Mouse (Mus musculus): Measurements from ENCODE around the gene Zfp426. TPM values are rescaled to one million over a fixed set of nuclear protein-coding genes. Genes with fewer than 3 reads are reported as not detected.

Gene Zfp426
- polyA plus RNA-seq, 1 experiment from 2014 or later: 29.9 TPM

DNA sequence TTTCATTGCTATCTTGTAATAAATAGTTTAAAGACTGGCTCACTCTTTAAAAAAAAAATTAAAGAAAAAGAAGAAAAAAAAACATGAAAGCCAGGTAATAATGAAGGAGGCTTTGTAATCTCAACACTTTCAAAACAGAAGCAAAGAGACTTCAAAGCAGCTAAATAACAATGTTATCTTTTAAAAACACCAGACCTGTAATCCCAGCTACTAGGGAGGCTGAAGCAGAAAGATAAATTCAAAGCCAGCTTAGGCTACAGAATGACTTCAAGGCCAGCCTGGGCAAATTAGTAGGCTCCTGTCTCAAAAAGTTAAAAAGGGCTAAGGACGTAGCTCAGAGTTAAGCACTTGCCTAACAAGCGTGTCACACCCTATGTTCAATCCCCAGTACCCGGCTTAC, 17.1 kb upstream of the Zfp426 start:
- ATAC-seq (ENCODE audit: low FRiP score): no peak
- Histone ChIP-seq H3K4me1 (replicated peaks) (peaks cover 25% of the 10 kb centered on the region), H3K27me3 (no peaks in the 10 kb centered on the region), H3K27ac (no peak overlapping the region), H3K4me3 (no peak overlapping the region), H3K9me3 (no peaks in the 10 kb centered on the region), H3K4me2 (no peak overlapping the region), H3K36me3 (peaks cover 60% of the 10 kb centered on the region), H3K9ac (no peak overlapping the region)
- 87% methylated on average over 3 of the region's 3 CpGs for WGBS

DNA sequence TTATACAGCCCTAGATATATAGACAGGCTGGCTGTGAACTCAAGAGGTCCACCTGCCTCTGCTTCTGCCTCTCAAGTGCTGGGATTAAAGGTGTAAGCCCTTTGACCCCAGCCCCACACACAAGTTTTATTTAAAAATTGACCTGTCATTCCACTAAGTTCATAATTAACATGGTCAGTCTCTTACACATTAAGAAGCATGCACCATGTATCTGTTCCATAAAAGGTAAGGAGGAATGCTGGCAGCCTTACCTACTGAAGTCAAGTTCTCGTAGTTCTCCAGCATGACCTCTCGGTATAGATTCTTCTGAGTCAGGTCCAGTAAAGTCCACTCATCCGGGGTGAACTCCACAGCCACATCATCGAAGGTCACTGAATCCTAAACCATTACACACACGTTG, 12.3 kb upstream of the Zfp426 start:
- no peaks in the 10 kb centered on the region for H3K27me3 ChIP-seq
- H3K4me3 ChIP-seq: no peak overlapping the region
- no peak overlapping the region for H3K4me2 ChIP-seq
- H3K4me1 ChIP-seq (replicated peaks): no peaks in the 10 kb centered on the region
- WGBS: 88% methylated on average over 5 of the region's 5 CpGs
- no peak overlapping the region for H3K9ac ChIP-seq
- ATAC-seq (ENCODE audit: low FRiP score): no peak
- peaks cover 77% of the 10 kb centered on the region for H3K36me3 ChIP-seq
- no peak overlapping the region for H3K27ac ChIP-seq
- no peaks in the 10 kb centered on the region for H3K9me3 ChIP-seq

DNA sequence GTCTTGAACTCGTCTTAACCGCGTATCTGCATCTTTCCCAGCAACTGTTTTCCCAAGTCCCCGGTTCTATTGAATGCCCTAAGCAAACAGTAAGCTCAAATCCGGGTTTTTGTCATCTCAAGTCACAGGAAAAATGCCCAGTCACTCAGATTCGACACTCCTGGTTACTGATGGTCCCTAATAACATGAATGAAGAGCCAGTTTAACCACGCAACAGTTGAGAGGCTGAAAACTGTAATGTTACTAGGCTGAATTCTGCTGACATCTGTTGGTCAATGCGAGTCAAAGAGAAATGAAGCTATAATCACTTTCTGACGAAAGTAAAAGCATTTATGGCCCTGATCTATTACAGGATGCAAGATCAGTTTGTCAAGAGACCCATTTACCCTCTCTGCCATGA, 735 bp upstream of the Zfp426 start:
- Histone ChIP-seq H3K4me2 (peak overlapping the region; percentile 74), H3K36me3 (peaks cover 32% of the 10 kb centered on the region), H3K27me3 (no peaks in the 10 kb centered on the region), H3K9me3 (no peaks in the 10 kb centered on the region), H3K4me1 (replicated peaks) (peaks cover 41% of the 10 kb centered on the region), H3K9ac (peak overlapping the region; percentile 93), H3K27ac (peak overlapping the region; percentile 96), H3K4me3 (peak overlapping the region; percentile 81)
- 9% methylated on average over 9 of the region's 9 CpGs for WGBS
- ATAC-seq (ENCODE audit: low FRiP score): no peak

DNA sequence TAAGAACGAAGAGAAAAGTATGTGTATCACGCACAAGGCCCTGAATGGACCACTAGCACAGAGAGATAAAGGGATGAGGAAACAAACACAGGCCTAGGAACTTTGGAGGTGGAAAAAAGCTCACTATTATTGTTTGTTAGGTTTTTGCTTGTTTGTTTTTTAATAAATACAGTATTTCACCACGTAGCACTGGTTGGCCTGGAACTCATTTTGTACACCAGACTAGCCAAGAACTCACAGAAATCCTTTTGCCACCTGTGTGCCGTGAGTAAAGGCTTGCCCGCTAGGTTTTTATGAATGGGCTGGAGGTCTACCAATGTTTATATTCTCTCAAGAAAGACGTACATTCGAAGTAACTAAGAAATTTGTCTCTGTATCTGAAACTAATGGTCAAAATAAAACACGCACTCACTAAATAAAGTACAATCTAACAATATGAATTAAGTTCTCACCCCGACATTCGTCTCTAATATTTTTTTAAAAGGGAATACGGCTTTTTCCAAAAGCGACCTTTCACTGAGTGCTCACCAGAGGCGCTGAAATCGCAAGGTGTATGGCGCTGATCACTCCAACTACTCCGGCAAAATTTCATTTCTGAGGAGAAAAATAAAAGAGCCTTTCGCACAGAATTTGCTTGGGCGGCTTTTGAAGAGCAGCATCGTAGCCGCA, 554 bp downstream of the Zfp426 start:
- H3K9ac ChIP-seq: peak overlapping the region; percentile 93
- peak overlapping the region; percentile 74 for H3K4me2 ChIP-seq
- 14% methylated on average over 20 of the region's 20 CpGs for WGBS
- ATAC-seq (ENCODE audit: low FRiP score): no peak
- peak overlapping the region; percentile 96 for H3K27ac ChIP-seq
- no peaks in the 10 kb centered on the region for H3K9me3 ChIP-seq
- H3K27me3 ChIP-seq: no peaks in the 10 kb centered on the region
- peaks cover 41% of the 10 kb centered on the region for H3K4me1 ChIP-seq (replicated peaks)
- H3K36me3 ChIP-seq: peaks cover 22% of the 10 kb centered on the region
- H3K4me3 ChIP-seq: peak overlapping the region; percentile 81

DNA sequence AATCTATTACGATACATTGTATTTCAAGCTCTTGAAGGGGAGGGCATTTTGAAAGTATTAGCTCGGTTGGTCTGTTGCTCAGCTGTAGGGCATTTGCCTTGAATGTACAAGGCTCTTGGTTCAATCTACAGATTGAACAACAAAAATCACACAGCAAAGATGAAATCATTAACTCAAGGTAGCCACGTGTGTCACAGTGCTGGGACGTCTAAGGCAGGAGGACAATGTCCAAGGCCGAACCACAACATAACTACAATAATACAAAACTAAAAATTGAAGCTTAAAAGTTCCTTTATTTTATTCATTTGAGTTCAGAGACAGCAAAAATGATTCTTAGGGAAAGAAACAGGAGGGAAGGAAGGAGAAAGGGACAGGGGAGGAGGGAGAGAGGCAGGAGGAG, 3.0 kb downstream of the Zfp426 start:
- no peak overlapping the region for H3K4me2 ChIP-seq
- H3K27ac ChIP-seq: no peak overlapping the region
- no peaks in the 10 kb centered on the region for H3K27me3 ChIP-seq
- no peak for ATAC-seq (ENCODE audit: low FRiP score)
- peaks cover 41% of the 10 kb centered on the region for H3K4me1 ChIP-seq (replicated peaks)
- WGBS: 90% methylated on average over 5 of the region's 5 CpGs
- H3K9ac ChIP-seq: no peak overlapping the region
- no peak overlapping the region for H3K4me3 ChIP-seq
- peaks cover 31% of the 10 kb centered on the region for H3K36me3 ChIP-seq
- H3K9me3 ChIP-seq: no peaks in the 10 kb centered on the region

DNA sequence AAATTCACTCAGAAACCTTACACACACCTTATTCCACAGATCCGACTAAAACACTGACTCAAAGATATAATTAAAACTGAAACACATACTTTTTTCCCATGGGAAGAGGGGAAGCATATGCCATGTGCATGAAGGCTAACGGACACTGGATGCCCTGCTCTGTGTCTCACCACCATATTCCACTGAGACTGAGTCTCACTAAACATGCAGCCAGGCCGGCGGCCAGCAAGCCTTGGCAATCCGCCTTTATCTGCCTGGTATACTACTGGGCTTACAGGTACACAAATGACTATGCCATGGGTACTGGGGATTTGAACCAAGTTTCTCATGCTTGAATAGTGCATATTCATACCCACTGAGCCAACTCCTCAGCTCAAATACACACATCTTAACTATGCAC, 13.2 kb downstream of the Zfp426 start:
- no peak overlapping the region for H3K27ac ChIP-seq
- peaks cover 79% of the 10 kb centered on the region for H3K36me3 ChIP-seq
- H3K4me3 ChIP-seq: no peak overlapping the region
- no peak overlapping the region for H3K4me2 ChIP-seq
- no peaks in the 10 kb centered on the region for H3K27me3 ChIP-seq
- WGBS: 84% methylated on average over 5 of the region's 5 CpGs
- no peak for ATAC-seq (ENCODE audit: low FRiP score)
- no peak overlapping the region for H3K9ac ChIP-seq
- no peaks in the 10 kb centered on the region for H3K9me3 ChIP-seq
- H3K4me1 ChIP-seq (replicated peaks): no peaks in the 10 kb centered on the region

DNA sequence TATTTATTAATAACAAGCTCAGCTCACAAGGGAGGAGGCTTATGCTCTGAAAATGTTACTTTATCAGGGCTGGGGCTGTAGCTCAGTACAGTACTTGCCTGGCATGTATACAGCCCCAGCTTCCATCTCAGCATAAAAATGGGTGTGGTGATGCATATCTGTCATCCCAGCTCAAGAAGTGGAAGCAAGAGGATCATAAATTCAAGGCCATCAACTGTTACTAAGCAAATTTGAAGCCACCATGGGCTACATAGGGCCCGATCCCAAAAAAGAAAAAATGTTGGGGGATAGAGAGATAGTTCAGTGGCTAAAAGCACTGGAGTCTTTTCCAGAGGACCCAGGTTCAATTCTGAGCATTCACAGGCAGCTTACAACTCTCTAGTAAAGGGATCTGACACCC, 15.9 kb downstream of the Zfp426 start:
- no peak overlapping the region for H3K4me2 ChIP-seq
- H3K4me3 ChIP-seq: no peak overlapping the region
- 97% methylated on average over 1 of the region's 1 CpGs for WGBS
- no peaks in the 10 kb centered on the region for H3K4me1 ChIP-seq (replicated peaks)
- no peaks in the 10 kb centered on the region for H3K27me3 ChIP-seq
- H3K9ac ChIP-seq: no peak overlapping the region
- no peak overlapping the region for H3K27ac ChIP-seq
- peaks cover 80% of the 10 kb centered on the region for H3K36me3 ChIP-seq
- no peaks in the 10 kb centered on the region for H3K9me3 ChIP-seq
- no peak for ATAC-seq (ENCODE audit: low FRiP score)

DNA sequence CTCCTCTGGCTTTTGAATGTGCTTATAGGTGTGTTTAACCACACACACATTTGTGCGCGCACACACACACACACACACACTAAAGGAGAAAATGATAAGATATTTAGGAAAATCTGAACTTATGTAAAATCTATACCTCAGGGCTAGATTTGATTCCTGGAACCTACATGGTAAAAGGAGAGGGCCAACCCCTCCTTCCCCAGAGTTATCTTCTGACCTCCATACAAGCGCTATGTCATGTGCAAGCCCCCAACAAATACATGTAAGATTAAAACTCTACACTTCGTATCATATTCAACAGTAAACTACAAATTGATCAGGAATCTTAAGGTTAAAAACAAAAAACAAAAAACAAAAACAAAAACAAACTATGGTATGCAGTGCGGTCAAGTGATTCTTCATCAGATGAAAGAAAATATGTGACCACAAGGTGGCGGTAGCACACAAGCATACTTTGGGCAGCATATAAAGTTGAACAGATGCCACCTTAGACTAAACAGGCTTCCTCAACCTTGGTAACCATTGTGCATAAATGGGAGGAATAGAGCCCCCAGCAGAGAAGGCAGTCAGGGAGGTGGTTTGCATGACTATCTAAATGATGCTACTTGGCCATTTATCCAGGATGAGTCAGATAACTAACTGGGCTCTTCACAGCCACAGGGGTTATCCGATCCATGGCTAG, 25.6 kb downstream of the Zfp426 start:
- H3K9ac ChIP-seq: no peak overlapping the region
- peak; percentile 57; the same call in 1 of the 2 replicates for ATAC-seq (ENCODE audit: low FRiP score)

DNA sequence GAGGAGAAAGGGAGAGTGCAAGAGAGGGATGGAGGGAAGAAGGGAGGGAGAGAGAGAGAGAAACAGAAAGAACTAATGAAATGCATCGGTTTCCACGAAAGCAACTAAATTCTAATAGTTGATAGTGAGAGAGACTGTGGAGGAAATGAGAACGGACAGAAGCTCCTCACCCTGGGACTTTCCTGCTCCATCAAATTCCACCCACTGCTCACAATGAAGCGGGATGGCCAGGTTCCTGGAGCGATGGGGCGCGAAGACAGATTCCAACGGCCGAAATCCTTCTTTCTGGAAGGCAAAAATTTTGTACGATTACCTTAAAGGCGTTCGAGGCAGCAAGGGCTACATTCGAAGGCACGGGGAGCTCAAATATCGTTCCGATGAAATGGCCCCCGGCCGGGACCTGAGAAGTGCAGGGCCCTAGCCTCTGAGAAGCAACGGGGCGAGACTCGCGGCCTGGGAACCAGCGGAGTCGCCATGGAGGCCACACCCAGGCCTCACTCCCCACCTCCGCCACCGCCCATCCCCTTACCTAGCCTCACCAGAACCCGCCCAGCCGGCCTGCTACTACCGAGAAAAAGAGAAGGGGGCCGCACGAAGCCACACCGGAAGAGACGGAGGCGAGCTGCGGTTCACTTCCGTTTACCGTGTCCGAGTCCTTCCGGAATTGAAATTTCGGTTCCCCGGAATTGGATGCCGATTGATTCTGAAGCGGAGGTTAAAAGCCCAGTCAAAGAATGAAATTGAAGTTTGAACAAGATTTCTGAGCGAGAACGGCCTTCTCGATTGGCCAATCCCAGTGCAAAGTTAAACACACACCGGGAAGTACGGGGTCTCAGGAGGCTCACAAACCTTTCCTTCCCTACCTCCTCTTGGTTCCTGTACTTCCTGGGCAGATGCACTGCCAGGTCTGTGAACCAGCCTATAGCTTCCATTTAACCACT, 32.9 kb downstream of the Zfp426 start, which contains the start of gene Zfp26:
Gene Zfp26, minus strand, starts transcription at position 786 of the 941 bp plus-strand sequence.
- H3K4me2 ChIP-seq: peak within 1 kb of the TSS; percentile 93
- H3K36me3 ChIP-seq: peaks cover 24% of the 10 kb centered on the region
- no peaks in the 10 kb centered on the region for H3K9me3 ChIP-seq
- WGBS: under 1% methylated on average over 48 of the region's 48 CpGs
- peaks cover 12% of the 10 kb centered on the region for H3K27me3 ChIP-seq
- peak within 1 kb of the TSS; percentile 89 for H3K4me3 ChIP-seq
- ATAC-seq (ENCODE audit: low FRiP score): peak; percentile 92
- H3K4me1 ChIP-seq (replicated peaks): peaks cover 21% of the 10 kb centered on the region
- peak within 1 kb of the TSS; percentile 90 for H3K27ac ChIP-seq
- H3K9ac ChIP-seq: peak within 1 kb of the TSS; percentile 91

More for the DNA sequence above, 25.6 kb downstream of the Zfp426 start:
- peaks cover 14% of the 10 kb centered on the region for H3K27me3 ChIP-seq
- no peak overlapping the region for H3K27ac ChIP-seq
- H3K36me3 ChIP-seq: peaks cover 35% of the 10 kb centered on the region
- H3K4me2 ChIP-seq: no peak overlapping the region
- peaks cover 11% of the 10 kb centered on the region for H3K9me3 ChIP-seq
- H3K4me3 ChIP-seq: no peak overlapping the region
- WGBS: 51% methylated on average over 7 of the region's 7 CpGs
- no peaks in the 10 kb centered on the region for H3K4me1 ChIP-seq (replicated peaks)

DNA sequence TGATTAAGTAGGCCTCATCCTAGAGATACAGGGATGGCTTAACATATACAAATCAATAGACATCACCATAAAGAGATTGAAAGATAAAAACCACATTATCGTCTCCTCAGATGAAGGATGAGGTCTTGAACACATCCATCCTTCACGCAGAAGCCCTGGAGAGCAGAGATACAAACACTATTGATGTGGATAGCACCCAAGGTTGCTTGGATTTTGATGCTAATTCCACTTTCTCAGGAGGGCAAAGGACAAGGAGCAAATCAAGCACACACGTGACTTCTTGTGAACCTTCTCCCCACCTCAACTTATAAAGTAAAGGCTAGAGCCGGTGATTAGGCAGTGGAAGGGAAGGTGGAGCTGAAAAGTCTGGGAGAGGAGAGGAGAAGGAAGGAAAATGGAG, 38.9 kb downstream of the Zfp426 start:
- Histone ChIP-seq H3K4me1 (replicated peaks) (peaks cover 16% of the 10 kb centered on the region), H3K9ac (no peak overlapping the region), H3K27ac (no peak overlapping the region), H3K9me3 (no peaks in the 10 kb centered on the region), H3K4me3 (no peak overlapping the region), H3K27me3 (no peaks in the 10 kb centered on the region), H3K4me2 (no peak overlapping the region), H3K36me3 (peaks cover 51% of the 10 kb centered on the region)
- 90% methylated on average over 4 of the region's 4 CpGs for WGBS
- ATAC-seq (ENCODE audit: low FRiP score): no peak

DNA sequence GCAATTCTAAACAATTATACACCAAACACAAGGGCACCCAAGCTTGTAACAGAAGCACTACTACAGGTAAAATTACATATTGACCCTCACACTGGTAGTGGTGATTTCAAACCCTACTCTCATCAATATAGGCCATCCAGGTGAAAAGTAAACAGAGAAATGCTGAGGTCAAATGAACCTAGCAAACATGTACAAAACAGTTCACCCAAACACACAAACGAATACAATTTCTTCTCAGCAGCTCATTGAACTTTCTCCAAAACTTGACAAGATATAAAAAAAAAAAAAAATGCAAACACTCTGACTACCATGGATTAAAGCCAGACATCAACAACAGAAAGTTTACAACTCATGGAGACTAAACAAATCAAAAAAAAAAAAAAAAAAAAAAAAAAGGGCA, 41.1 kb downstream of the Zfp426 start:
- H3K36me3 ChIP-seq: peaks cover 49% of the 10 kb centered on the region

DNA sequence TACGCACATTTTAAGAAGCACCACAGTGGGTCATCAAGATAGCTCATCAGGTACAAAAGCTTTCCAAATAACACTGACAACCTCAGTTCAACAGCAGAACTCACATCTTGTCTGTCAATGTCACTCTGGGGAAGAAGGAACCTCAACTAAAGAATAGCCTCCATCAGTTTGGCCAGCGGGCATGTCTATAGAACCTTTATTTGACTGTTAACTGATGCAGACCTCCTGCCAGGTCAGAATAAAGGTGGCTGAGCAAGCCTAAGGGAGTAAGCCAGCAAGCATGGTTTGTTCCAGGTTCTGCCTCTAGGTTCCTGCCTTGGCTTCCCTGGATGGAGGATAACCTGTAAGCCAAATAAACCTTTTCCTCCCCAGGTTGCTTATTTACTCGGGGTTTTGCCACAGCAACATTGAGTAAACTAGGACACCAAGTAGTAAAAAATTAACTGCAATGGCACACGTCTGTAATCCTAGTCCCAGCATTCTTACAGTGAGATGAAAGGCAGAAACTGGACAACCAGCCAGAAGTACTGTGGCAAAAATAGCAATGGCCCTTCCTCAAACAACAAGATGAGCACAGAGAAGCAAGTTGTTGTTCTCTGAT, 49.3 kb downstream of the Zfp426 start:
- no peak overlapping the region for H3K4me3 ChIP-seq
- H3K27ac ChIP-seq: no peak overlapping the region
- H3K4me2 ChIP-seq: no peak overlapping the region
- H3K9me3 ChIP-seq: peaks cover 4% of the 10 kb centered on the region; the same call in 1 of the 2 replicates
- no peaks in the 10 kb centered on the region for H3K27me3 ChIP-seq
- peaks cover 82% of the 10 kb centered on the region for H3K36me3 ChIP-seq
- WGBS: 77% methylated on average over 4 of the region's 4 CpGs
- no peaks in the 10 kb centered on the region for H3K4me1 ChIP-seq (replicated peaks)
- ATAC-seq (ENCODE audit: low FRiP score): no peak
- H3K9ac ChIP-seq: no peak overlapping the region

More for the DNA sequence above, 41.1 kb downstream of the Zfp426 start:
- H3K27ac ChIP-seq: no peak overlapping the region
- H3K9ac ChIP-seq: no peak overlapping the region
- 97% methylated on average over 1 of the region's 1 CpGs for WGBS
- no peaks in the 10 kb centered on the region for H3K9me3 ChIP-seq
- H3K27me3 ChIP-seq: no peaks in the 10 kb centered on the region
- ATAC-seq (ENCODE audit: low FRiP score): no peak
- H3K4me2 ChIP-seq: no peak overlapping the region
- H3K4me1 ChIP-seq (replicated peaks): 0 out of 2 replicates have a peak, but pooled peaks cover 2% of the 10 kb centered on the region
- H3K4me3 ChIP-seq: no peak overlapping the region

Measured in hindbrain, embryonic 13.5 days (tissue).